Mouse (Mus musculus) adrenal gland, adult 8-10 months (tissue): Measurements from ENCODE around the gene Klhl11. TPM values are rescaled to one million over a fixed set of nuclear protein-coding genes. Genes with fewer than 3 reads are reported as not detected.

Source experiments
- DNase-seq: peaks from one replicate; pipeline ENCODE4 v3.0.0; 2022
- microRNA-seq, 2 experiments: library from miRNA; unstranded; fragments of <30 nt; microRNA quantifications; one replicate each; pipeline ENCODE4 v1.2.0; 2022
- total RNA-seq, 4 experiments: library from RNA; stranded (reverse); gene quantifications; 2 replicates each; pipeline ENCODE4 v1.2.4; 2022

Klhl11 gene
- total RNA-seq, 4 experiments from 2014 or later = 62.9 to 96.4 (median 75.3) TPM

DNA sequence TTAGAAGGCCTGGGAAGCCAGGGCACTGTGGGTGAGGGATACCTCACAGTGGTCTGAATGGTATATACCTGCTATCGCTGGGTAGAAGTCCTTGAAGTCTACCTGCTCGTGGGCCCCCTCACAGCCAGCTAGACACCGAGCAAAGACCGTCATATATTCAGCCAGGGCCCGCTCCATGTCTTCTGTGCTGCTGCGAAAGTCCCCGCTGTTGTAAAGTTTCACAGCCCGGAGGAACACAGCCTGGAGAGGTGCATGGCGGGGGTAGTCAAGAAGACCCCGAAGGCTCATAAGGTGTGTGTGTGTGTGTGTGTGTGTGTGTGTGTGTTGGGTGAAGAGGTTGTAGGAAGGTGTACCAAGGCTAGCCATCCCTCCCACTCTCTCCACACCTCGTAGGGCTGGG is 59.0 kb downstream of the Klhl11 start:
- DNase-seq = no peak

Small RNAs within 50 kb of the gene (microRNA-seq; reads per million reads assigned to microRNA genes)
- 0 reads per million in 2 experiments for gene Gm27374
- gene Mir7116 = 0.50 to 0.70 reads per million in 2 experiments

Other genes with a start within 250 kb of the Klhl11 start
- gene Krt16, start 223.8 kb downstream of the Klhl11 start, total RNA-seq = not detected
- not detected for gene Krt17, start 211.7 kb downstream of the Klhl11 start, total RNA-seq
- not detected for gene Krt42, start 202.9 kb downstream of the Klhl11 start, total RNA-seq
- 1,000 to 10,000 TPM in 3 of 4 experiments, 100 to 1,000 TPM in 1; 987 to 1,365 (median 1,077) TPM for gene Eif1, start 152.9 kb downstream of the Klhl11 start, total RNA-seq
- gene Gast, start 138.3 kb downstream of the Klhl11 start, total RNA-seq = not detected
- 100 to 1,000 TPM in 2 of 4 experiments, 10 to 100 TPM in 2; 50.2 to 117 (median 83.7) TPM for gene Hap1, start 116.6 kb downstream of the Klhl11 start, total RNA-seq
- 100 to 1,000 TPM in 1 of 4 experiments, 10 to 100 TPM in 3; 57.5 to 101 (median 82.0) TPM for gene Jup, start 75.0 kb downstream of the Klhl11 start, total RNA-seq
- gene P3h4, start 57.9 kb downstream of the Klhl11 start, total RNA-seq = 10 to 100 TPM; 28.4 to 63.1 (median 42.6) TPM
- 10 to 100 TPM; 15.4 to 57.8 (median 31.3) TPM for gene Fkbp10, start 57.0 kb downstream of the Klhl11 start, total RNA-seq
- gene Nt5c3b, start 30.9 kb downstream of the Klhl11 start, total RNA-seq = 10 to 100 TPM; 49.7 to 76.8 (median 68.5) TPM
- 1 to 10 TPM in 3 of 4 experiments, under 1 TPM in 1; 0.99 to 2.3 (median 1.5) TPM for gene Klhl10, start 30.8 kb downstream of the Klhl11 start, total RNA-seq
- gene Acly, start 55.3 kb upstream of the Klhl11 start, total RNA-seq = 1,000 to 10,000 TPM; 1,202 to 1,723 (median 1,362) TPM
- 1 to 10 TPM; 4.4 to 6.4 (median 5.4) TPM for gene Ttc25, start 72.9 kb upstream of the Klhl11 start, total RNA-seq
- gene Cnp, start 102.2 kb upstream of the Klhl11 start, total RNA-seq = 10 to 100 TPM; 47.5 to 85.0 (median 71.9) TPM
- gene Nkiras2, start 146.5 kb upstream of the Klhl11 start, total RNA-seq = 10 to 100 TPM; 34.3 to 37.3 (median 36.7) TPM
- gene Dnajc7, start 147.4 kb upstream of the Klhl11 start, total RNA-seq = 100 to 1,000 TPM; 204 to 279 (median 249) TPM
- 1 to 10 TPM in 1 of 4 experiments, under 1 TPM in 3; 0.29 to 3.4 (median 0.66) TPM for gene Zfp385c, start 219.7 kb upstream of the Klhl11 start, total RNA-seq
- gene Dhx58, start 231.5 kb upstream of the Klhl11 start, total RNA-seq = 100 to 1,000 TPM in 1 of 4 experiments, 10 to 100 TPM in 3; 56.4 to 143 (median 79.7) TPM
- gene Kat2a, start 239.7 kb upstream of the Klhl11 start, total RNA-seq = 10 to 100 TPM; 43.3 to 57.7 (median 52.2) TPM
- under 1 TPM in 1 of 4 experiments, not detected in 3; 0.59 TPM for gene Hspb9, start 241.1 kb upstream of the Klhl11 start, total RNA-seq